Comparison of ENCODE assay signal across 8 mouse cellular contexts in genomic region chr12:7977466-7978189, GRCm38 (mm10). TPM values are rescaled to one million over a fixed set of nuclear protein-coding genes. Genes with fewer than 3 reads are reported as not detected.
A peak's percentile ranks its signal among the peaks of the same experiment; 100 is the strongest.
DNase-seq lines count a peak whose midpoint lies in the region; ATAC-seq and TF ChIP-seq lines count a peak whose summit lies in the region.

Apob (plus strand) TSS chr12:7977648.

- DNase-seq in kidney, adult 2 months: peak; percentile 79
- DNase-seq in kidney, postnatal 4 days: no peak
- no peak for DNase-seq in hindbrain, embryonic 14.5 days (ENCODE audit: low spot score)
- DNase-seq in liver, embryonic 13.5 days: peak; percentile 7
- DNase-seq in stomach, postnatal 0 days (ENCODE audit: low spot score): peak; percentile 49
- DNase-seq in lung, postnatal 4 days: no peak
- DNase-seq in left cerebral cortex, adult 18-20 months (ENCODE audit: low spot score in 2 of 2): no peak

- no peaks in the 10 kb centered on the region for H3K36me3 ChIP-seq in kidney, adult 2 months (ENCODE audit: control insufficient read depth, insufficient read depth, low read length)
- no peaks in the 10 kb centered on the region for H3K36me3 ChIP-seq in hindbrain, embryonic 14.5 days (replicated peaks; ENCODE audit: control insufficient read depth, insufficient read depth)
- H3K36me3 ChIP-seq in liver, embryonic 13.5 days: no peaks in the 10 kb centered on the region
- no peaks in the 10 kb centered on the region for H3K36me3 ChIP-seq in stomach, postnatal 0 days (ENCODE audit: control insufficient read depth, insufficient read depth, low read length)

- peak within 1 kb of the TSS; percentile 13; the same call in 1 of the 2 replicates for H3K4me2 ChIP-seq in hindbrain, embryonic 14.5 days (replicated peaks)
- no peak within 1 kb of the TSS for H3K4me2 ChIP-seq in liver, embryonic 13.5 days
- H3K4me2 ChIP-seq in stomach, postnatal 0 days (replicated peaks; ENCODE audit: low read depth): no peak within 1 kb of the TSS

- 0 out of 2 replicates have a peak within 1 kb of the TSS, but pooled peaks have one; percentile 12 for H3K27ac ChIP-seq in kidney, adult 2 months (ENCODE audit: insufficient read depth, low read depth, low read length)
- no peak within 1 kb of the TSS for H3K27ac ChIP-seq in hindbrain, embryonic 14.5 days
- peak within 1 kb of the TSS; percentile 63 for H3K27ac ChIP-seq in liver, embryonic 13.5 days
- no peak within 1 kb of the TSS for H3K27ac ChIP-seq in stomach, postnatal 0 days (replicated peaks)

- peak; percentile 29 for TF ChIP-seq POLR2A in kidney, adult 2 months (IDR thresholded peaks at IDR 0.05; ENCODE audit: low read depth, low read length)

- no peak for TF ChIP-seq EP300 in stomach, postnatal 0 days (optimal IDR thresholded peaks at IDR 0.05)

- H3K27me3 ChIP-seq in kidney, adult 2 months (replicated peaks; ENCODE audit: control insufficient read depth, insufficient read depth, low read length): no peaks in the 10 kb centered on the region
- no peaks in the 10 kb centered on the region for H3K27me3 ChIP-seq in hindbrain, embryonic 14.5 days (ENCODE audit: control insufficient read depth, insufficient read depth, low read length)
- H3K27me3 ChIP-seq in liver, embryonic 13.5 days: no peaks in the 10 kb centered on the region
- no peaks in the 10 kb centered on the region for H3K27me3 ChIP-seq in stomach, postnatal 0 days (ENCODE audit: control insufficient read depth, insufficient read depth, low read length)

- H3K4me3 ChIP-seq in kidney, adult 2 months (ENCODE audit: insufficient read depth, low read depth, low read length): peak within 1 kb of the TSS; percentile 52
- H3K4me3 ChIP-seq in hindbrain, embryonic 14.5 days (replicated peaks; ENCODE audit: low read length): no peak within 1 kb of the TSS
- peak within 1 kb of the TSS; percentile 52 for H3K4me3 ChIP-seq in liver, embryonic 13.5 days (replicated peaks)
- no peak within 1 kb of the TSS for H3K4me3 ChIP-seq in stomach, postnatal 0 days (ENCODE audit: low read depth, low read length)

- no peak for ATAC-seq in hindbrain, embryonic 14.5 days (ENCODE audit: low FRiP score)
- peak; percentile 50 for ATAC-seq in liver, embryonic 13.5 days (ENCODE audit: low read depth)
- ATAC-seq in stomach, postnatal 0 days (ENCODE audit: low FRiP score, low TSS enrichment): peak; percentile 57; the same call in 1 of the 2 replicates
- ATAC-seq in megakaryocyte, adult 5-6 weeks (ENCODE audit: poor library complexity, severe bottlenecking): no peak

- H3K4me1 ChIP-seq in kidney, adult 2 months (ENCODE audit: control insufficient read depth, insufficient read depth, low read length): no peaks in the 10 kb centered on the region
- H3K4me1 ChIP-seq in hindbrain, embryonic 14.5 days (replicated peaks; ENCODE audit: control insufficient read depth, insufficient read depth, low read length): peaks cover 6% of the 10 kb centered on the region
- H3K4me1 ChIP-seq in liver, embryonic 13.5 days (replicated peaks): peaks cover 3% of the 10 kb centered on the region; the same call in 1 of the 2 replicates
- H3K4me1 ChIP-seq in stomach, postnatal 0 days (replicated peaks; ENCODE audit: control insufficient read depth, insufficient read depth): no peaks in the 10 kb centered on the region

- no peak for TF ChIP-seq CTCF in kidney, adult 2 months (conservative IDR thresholded peaks at IDR 0.05; ENCODE audit: insufficient read depth, insufficient read length, low read depth, low read length)
- TF ChIP-seq CTCF in stomach, postnatal 0 days (IDR thresholded peaks at IDR 0.05; ENCODE audit: low read depth): no peak

- WGBS in kidney, adult 2 months: 72% methylated on average over 20 of the region's 20 CpGs
- 83% methylated on average over 20 of the region's 20 CpGs for WGBS in hindbrain, embryonic 14.5 days
- 61% methylated on average over 20 of the region's 20 CpGs for WGBS in liver, embryonic 13.5 days (ENCODE audit: insufficient replicate concordance)
- 77% methylated on average over 20 of the region's 20 CpGs for WGBS in stomach, postnatal 0 days

- no peaks in the 10 kb centered on the region for H3K9me3 ChIP-seq in hindbrain, embryonic 14.5 days (ENCODE audit: control insufficient read depth, low read length)
- H3K9me3 ChIP-seq in liver, embryonic 13.5 days (replicated peaks): no peaks in the 10 kb centered on the region
- H3K9me3 ChIP-seq in stomach, postnatal 0 days (ENCODE audit: control insufficient read depth, low read length): no peaks in the 10 kb centered on the region

- H3K9ac ChIP-seq in hindbrain, embryonic 14.5 days: no peak within 1 kb of the TSS
- peak within 1 kb of the TSS; percentile 54 for H3K9ac ChIP-seq in liver, embryonic 13.5 days
- H3K9ac ChIP-seq in stomach, postnatal 0 days (ENCODE audit: low read length): no peak within 1 kb of the TSS

RNA-seq across cellular contexts. Expression of gene Apob, which starts in this region (rescaled TPM):
- 26.0 and 27.3 TPM in 2 replicates for polyA plus RNA-seq in kidney, adult 2 months (2012; rRNA removed)
- 0.08 and 0.19 TPM in 2 replicates for polyA plus RNA-seq in hindbrain, embryonic 14.5 days (2014; fragmentation: Nextera tagmentation; extraction: Ambion mirVana)
- polyA plus RNA-seq in liver, embryonic 13.5 days (2015; fragmentation: Nextera tagmentation; extraction: Ambion mirVana): 39.1 and 65.7 TPM in 2 replicates
- 1.3 and 1.6 TPM in 2 replicates for polyA plus RNA-seq in stomach, postnatal 0 days (2015; fragmentation: Nextera tagmentation; extraction: Ambion mirVana)
- total RNA-seq in megakaryocyte, adult 5-6 weeks (2015): not detected in 2 replicates
- not detected in 2 replicates for total RNA-seq in megakaryocyte, adult 5-6 weeks (2017)
- total RNA-seq in left cerebral cortex, adult 18-20 months (2021): not detected

Comparison
In these comparisons a context has a peak if more than half of its experiments do, and no peak if none do; other contexts are left out.
1. RNA of gene Apob (polyA plus RNA-seq): 39.1 to 65.7 TPM in liver, embryonic 13.5 days and 26.0 to 27.3 TPM in kidney, adult 2 months; 1.3 to 1.6 TPM in stomach, postnatal 0 days and 0.08 to 0.19 TPM in hindbrain, embryonic 14.5 days; every median in the first group is over 10 times any median in the second.
2. DNase-seq: peak in kidney, adult 2 months (single experiment), liver, embryonic 13.5 days (single experiment) and stomach, postnatal 0 days (single experiment); none in kidney, postnatal 4 days (0 of 2), hindbrain, embryonic 14.5 days (single experiment), lung, postnatal 4 days (0 of 2) and left cerebral cortex, adult 18-20 months (0 of 2).
3. H3K27ac ChIP-seq: peak in kidney, adult 2 months (single experiment) and liver, embryonic 13.5 days (single experiment); none in hindbrain, embryonic 14.5 days (single experiment) and stomach, postnatal 0 days (single experiment).
4. H3K4me3 ChIP-seq: peak in kidney, adult 2 months (single experiment) and liver, embryonic 13.5 days (single experiment); none in hindbrain, embryonic 14.5 days (single experiment) and stomach, postnatal 0 days (single experiment).
5. ATAC-seq: peak in liver, embryonic 13.5 days (single experiment) and stomach, postnatal 0 days (single experiment); none in hindbrain, embryonic 14.5 days (single experiment) and megakaryocyte, adult 5-6 weeks (single experiment).